Mouse (Mus musculus) lung, embryonic 14.5 days (tissue): ENCODE measurements around the gene Tsnax. TPM values are rescaled to one million over a fixed set of nuclear protein-coding genes. Genes with fewer than 3 reads are reported as not detected.
A peak's percentile ranks its signal among the peaks of the same experiment; 100 is the strongest.

Experiments
- ATAC-seq: fragments of 200-750 bp; cut with Nextera tagmentation; 2 replicates; pipeline ENCODE4 v1.8.0; 2017; ENCODE audit warnings: mild to moderate bottlenecking, moderate TSS enrichment, moderate library complexity; ENCODE audit not compliant: insufficient read depth
- DNase-seq: peaks from one replicate; pipeline ENCODE4 v3.0.0-alpha.2; 2015
- H3K27ac ChIP-seq: fragments of 300-500 bp; sonication (generic); 2 replicates; pipeline ENCODE4 v1.5.1; 2014; ENCODE audit warnings: low read depth, mild to moderate bottlenecking, moderate library complexity
- H3K27me3 ChIP-seq: fragments of 300-500 bp; sonication (generic); 2 replicates; pipeline ENCODE4 v1.6.1; 2014; ENCODE audit warnings: low read length, control low read depth; ENCODE audit not compliant: insufficient read depth
- H3K36me3 ChIP-seq: fragments of 300-500 bp; sonication (generic); 2 replicates; pipeline ENCODE4 v1.6.1; 2014; ENCODE audit warnings: control low read depth; ENCODE audit not compliant: insufficient read depth
- H3K4me1 ChIP-seq: fragments of 300-500 bp; sonication (generic); 2 replicates; pipeline ENCODE4 v1.6.1; 2014; ENCODE audit warnings: antibody characterized with exemption, control low read depth; ENCODE audit not compliant: insufficient read depth
- H3K4me2 ChIP-seq: fragments of 300-500 bp; sonication (generic); 2 replicates; pipeline ENCODE4 v1.6.1; 2014; ENCODE audit warnings: mild to moderate bottlenecking
- H3K4me3 ChIP-seq: fragments of 300-500 bp; sonication (generic); 2 replicates; pipeline ENCODE4 v1.5.1; 2014; ENCODE audit warnings: low read depth, low read length
- H3K9ac ChIP-seq: fragments of 300-500 bp; sonication (generic); 2 replicates; pipeline ENCODE4 v1.6.1; 2014
- H3K9me3 ChIP-seq: fragments of 300-500 bp; sonication (generic); 2 replicates; pipeline ENCODE4 v1.6.1; 2016; ENCODE audit warnings: low read depth, low read length, control low read depth
- CTCF ChIP-seq: IDR thresholded peaks from 2 replicates; pipeline ENCODE4 v1.5.1; 2016; ENCODE audit warnings: antibody characterized with exemption, low read depth
- WGBS: fragments of 180-500 bp; shearing (Covaris S2); extraction: QIAGEN DNeasy Blood & Tissue Kit; methylation state at CpG from one replicate; pipeline ENCODE4 v1.1.7; 2014; 5-methylcytosine and 5-hydroxymethylcytosine counted together
- polyA plus RNA-seq: library from polyadenylated mRNA; unstranded; fragments of >200 nt; fragmentation: Nextera tagmentation; extraction: Ambion mirVana; gene quantifications from 2 replicates; pipeline ENCODE4 v1.2.1, GENCODE M21; 2014

Gene Tsnax
- polyA plus RNA-seq = 131 and 133 TPM in 2 replicates

- H3K36me3 ChIP-seq = peaks cover 24% of the 10 kb centered on the region
- 3% methylated on average over 83 of the region's 84 CpGs for WGBS
- no peak for TF ChIP-seq CTCF
These were observed at the start of gene Tsnax for GRCm38 (mm10) chr8:125012695-125013627. TSS of gene Tsnax (plus strand) at chr8:125012997.

GRCm38 (mm10) chr8:124963246-124963645, 49.6 kb upstream of the Tsnax start:
- H3K4me2 ChIP-seq = no peak overlapping the region
- H3K4me3 ChIP-seq = no peak overlapping the region
- H3K9me3 ChIP-seq = no peaks in the 10 kb centered on the region
- DNase-seq = no peak
- H3K27ac ChIP-seq = no peak overlapping the region
- no peak for ATAC-seq
- no peak for TF ChIP-seq CTCF
- H3K27me3 ChIP-seq = no peaks in the 10 kb centered on the region
- WGBS = 93% methylated on average over 5 of the region's 5 CpGs
- H3K36me3 ChIP-seq = no peaks in the 10 kb centered on the region
- 0 out of 2 replicates have a peak, but pooled peaks cover 4% of the 10 kb centered on the region for H3K4me1 ChIP-seq
- H3K9ac ChIP-seq = no peak overlapping the region

More at GRCm38 (mm10) chr8:125012695-125013627, at the start of gene Tsnax:
- ATAC-seq (peak; percentile 99), DNase-seq (peak; percentile 96)
- no peaks in the 10 kb centered on the region for H3K9me3 ChIP-seq
- H3K27me3 ChIP-seq = no peaks in the 10 kb centered on the region
- H3K4me1 ChIP-seq = no peaks in the 10 kb centered on the region
- H3K4me3 ChIP-seq = peak within 1 kb of the TSS; percentile 99
- peak within 1 kb of the TSS; percentile 83 for H3K27ac ChIP-seq
- peak within 1 kb of the TSS; percentile 93 for H3K9ac ChIP-seq
- H3K4me2 ChIP-seq = peak within 1 kb of the TSS; percentile 80

GRCm38 (mm10) chr8:124964966-124965365, 47.8 kb upstream of the Tsnax start:
- Histone ChIP-seq H3K4me2 (no peak overlapping the region), H3K9ac (no peak overlapping the region), H3K4me1 (0 out of 2 replicates have a peak, but pooled peaks cover 4% of the 10 kb centered on the region), H3K36me3 (no peaks in the 10 kb centered on the region), H3K4me3 (no peak overlapping the region), H3K27ac (no peak overlapping the region), H3K27me3 (no peaks in the 10 kb centered on the region), H3K9me3 (no peaks in the 10 kb centered on the region)
- ATAC-seq (no peak), DNase-seq (no peak)
- WGBS = 89% methylated on average over 8 of the region's 8 CpGs
- no peak for TF ChIP-seq CTCF

GRCm38 (mm10) chr8:124970312-124970933, 42.4 kb upstream of the Tsnax start:
- no peak for ATAC-seq
- no peak for DNase-seq

GRCm38 (mm10) chr8:124973221-124973620, 39.6 kb upstream of the Tsnax start:
- H3K27ac ChIP-seq = no peak overlapping the region
- WGBS = 66% methylated on average over 8 of the region's 8 CpGs
- no peak for DNase-seq
- no peak overlapping the region for H3K9ac ChIP-seq
- no peaks in the 10 kb centered on the region for H3K4me1 ChIP-seq
- H3K9me3 ChIP-seq = 0 out of 2 replicates have a peak, but pooled peaks cover 4% of the 10 kb centered on the region
- H3K27me3 ChIP-seq = no peaks in the 10 kb centered on the region
- H3K4me3 ChIP-seq = no peak overlapping the region
- no peak overlapping the region for H3K4me2 ChIP-seq
- ATAC-seq = no peak
- no peak for TF ChIP-seq CTCF
- H3K36me3 ChIP-seq = no peaks in the 10 kb centered on the region

More at GRCm38 (mm10) chr8:124970312-124970933, 42.4 kb upstream of the Tsnax start:
- Histone ChIP-seq H3K4me2 (no peak overlapping the region), H3K4me3 (no peak overlapping the region), H3K9me3 (0 out of 2 replicates have a peak, but pooled peaks cover 4% of the 10 kb centered on the region), H3K27me3 (no peaks in the 10 kb centered on the region), H3K9ac (no peak overlapping the region), H3K4me1 (no peaks in the 10 kb centered on the region), H3K27ac (no peak overlapping the region), H3K36me3 (no peaks in the 10 kb centered on the region)
- 60% methylated on average over 6 of the region's 6 CpGs for WGBS
- no peak for TF ChIP-seq CTCF

GRCm38 (mm10) chr8:124974254-124974653, 38.5 kb upstream of the Tsnax start:
- no peak overlapping the region for H3K27ac ChIP-seq
- no peak overlapping the region for H3K4me3 ChIP-seq
- no peak overlapping the region for H3K9ac ChIP-seq
- H3K36me3 ChIP-seq = no peaks in the 10 kb centered on the region
- WGBS = 56% methylated on average over 4 of the region's 4 CpGs
- ATAC-seq = no peak
- DNase-seq = no peak
- 0 out of 2 replicates have a peak, but pooled peaks cover 4% of the 10 kb centered on the region for H3K9me3 ChIP-seq
- no peaks in the 10 kb centered on the region for H3K4me1 ChIP-seq
- no peaks in the 10 kb centered on the region for H3K27me3 ChIP-seq
- no peak overlapping the region for H3K4me2 ChIP-seq
- no peak for TF ChIP-seq CTCF

GRCm38 (mm10) chr8:124976211-124976610, 36.6 kb upstream of the Tsnax start:
- H3K4me1 ChIP-seq = no peaks in the 10 kb centered on the region
- no peak overlapping the region for H3K4me3 ChIP-seq
- ATAC-seq = no peak
- H3K9me3 ChIP-seq = 0 out of 2 replicates have a peak, but pooled peaks cover 4% of the 10 kb centered on the region
- H3K27me3 ChIP-seq = no peaks in the 10 kb centered on the region
- DNase-seq = no peak
- no peak overlapping the region for H3K27ac ChIP-seq
- H3K4me2 ChIP-seq = no peak overlapping the region
- WGBS = 89% methylated on average over 6 of the region's 6 CpGs
- no peak for TF ChIP-seq CTCF
- H3K36me3 ChIP-seq = no peaks in the 10 kb centered on the region
- H3K9ac ChIP-seq = no peak overlapping the region
